12 mouse cellular contexts compared by ENCODE assay signal in genomic region chr12:75528857-75529808, GRCm38 (mm10).
DNase-seq lines count a peak whose midpoint lies in the region; ATAC-seq and TF ChIP-seq lines count a peak whose summit lies in the region.
"Had no signal": no experiment of that assay in that cellular context is flagged by ENCODE, and none has a peak within 500 bp of the region (broad histone marks: within the 10 kb centered on the region; RNA-seq: fewer than 3 reads in every experiment).

No protein-coding gene starts in this region.

- TF ChIP-seq CTCF in bone marrow macrophage, adult 2 months (IDR thresholded peaks at IDR 0.05; ENCODE audit: low read depth, low read length): no peak

- H3K27ac ChIP-seq in kidney, embryonic 15.5 days: peak overlapping the region; percentile 66
- H3K27ac ChIP-seq in kidney, embryonic 14.5 days (ENCODE audit: low read depth, low read length): no peak overlapping the region
- peak overlapping the region; percentile 84 for H3K27ac ChIP-seq in bone marrow macrophage, adult 2 months (ENCODE audit: insufficient read depth, low read depth, low read length)
- H3K27ac ChIP-seq: embryonic facial prominence, embryonic 12.5 days; lung, embryonic 15.5 days had no signal

- no peak overlapping the region for H3K9ac ChIP-seq in kidney, embryonic 15.5 days
- no peak overlapping the region for H3K9ac ChIP-seq in kidney, embryonic 14.5 days (ENCODE audit: low read depth, low read length)
- H3K9ac ChIP-seq: embryonic facial prominence, embryonic 12.5 days; lung, embryonic 15.5 days had no signal

- peaks cover 26% of the 10 kb centered on the region for H3K4me1 ChIP-seq in kidney, embryonic 15.5 days
- H3K4me1 ChIP-seq in kidney, embryonic 14.5 days (ENCODE audit: control insufficient read depth, insufficient read depth, low read length): peaks cover 11% of the 10 kb centered on the region
- H3K4me1 ChIP-seq in bone marrow macrophage, adult 2 months (ENCODE audit: control insufficient read depth, insufficient read depth, low read length): peaks cover 31% of the 10 kb centered on the region

- DNase-seq in A20 (ENCODE audit: low read depth, low spot score): peak; percentile 69
- peak; percentile 51 for DNase-seq in large intestine, adult 2 months (ENCODE audit: low read depth, low spot score)
- no peak for DNase-seq in MN1 (ENCODE audit: low spot score)
- DNase-seq in spleen, adult 18-20 months: no peak
- DNase-seq in right cerebral cortex, adult 2 months (ENCODE audit: low spot score in 2 of 2): no peak
- DNase-seq: gastrocnemius, postnatal 36 days; right cerebral cortex, postnatal 14 days had no signal

- no peak overlapping the region for H3K4me3 ChIP-seq in kidney, embryonic 15.5 days (replicated peaks)
- no peak overlapping the region for H3K4me3 ChIP-seq in kidney, embryonic 14.5 days (ENCODE audit: low read length)
- H3K4me3 ChIP-seq in bone marrow macrophage, adult 2 months (ENCODE audit: insufficient read depth, low read length): peak overlapping the region; percentile 38
- H3K4me3 ChIP-seq: embryonic facial prominence, embryonic 12.5 days; lung, embryonic 15.5 days had no signal

- no peaks in the 10 kb centered on the region for H3K36me3 ChIP-seq in kidney, embryonic 15.5 days
- H3K36me3 ChIP-seq in kidney, embryonic 14.5 days (ENCODE audit: control insufficient read depth, insufficient read depth, low read length): no peaks in the 10 kb centered on the region
- H3K36me3 ChIP-seq: embryonic facial prominence, embryonic 12.5 days; lung, embryonic 15.5 days had no signal

- 0 out of 2 replicates have a peak, but pooled peaks have one; percentile 30 for ATAC-seq in kidney, embryonic 15.5 days (replicated peaks; ENCODE audit: low FRiP score)
- ATAC-seq in kidney, embryonic 14.5 days (ENCODE audit: low FRiP score, low TSS enrichment): no peak

- no peaks in the 10 kb centered on the region for H3K27me3 ChIP-seq in kidney, embryonic 15.5 days
- no peaks in the 10 kb centered on the region for H3K27me3 ChIP-seq in kidney, embryonic 14.5 days (ENCODE audit: control insufficient read depth, insufficient read depth, low read length)
- H3K27me3 ChIP-seq: embryonic facial prominence, embryonic 12.5 days; lung, embryonic 15.5 days had no signal

- no peak for TF ChIP-seq POLR2A in bone marrow macrophage, adult 2 months (IDR thresholded peaks at IDR 0.05; ENCODE audit: borderline replicate concordance, low read depth, low read length)

- 74% methylated on average over 7 of the region's 7 CpGs for WGBS in kidney, embryonic 15.5 days
- WGBS in kidney, embryonic 14.5 days: 74% methylated on average over 7 of the region's 7 CpGs
- 48% methylated on average over 7 of the region's 7 CpGs for WGBS in large intestine, adult 2 months

- H3K4me2 ChIP-seq in kidney, embryonic 15.5 days: no peak overlapping the region
- H3K4me2 ChIP-seq in kidney, embryonic 14.5 days (replicated peaks; ENCODE audit: low read depth, low read length): no peak overlapping the region
- H3K4me2 ChIP-seq: embryonic facial prominence, embryonic 12.5 days; lung, embryonic 15.5 days had no signal

- no peaks in the 10 kb centered on the region for H3K9me3 ChIP-seq in kidney, embryonic 15.5 days (replicated peaks)
- no peaks in the 10 kb centered on the region for H3K9me3 ChIP-seq in kidney, embryonic 14.5 days (ENCODE audit: control insufficient read depth, low read length)
- H3K9me3 ChIP-seq: embryonic facial prominence, embryonic 12.5 days; lung, embryonic 15.5 days had no signal

Comparison
In these comparisons a context has a peak if more than half of its experiments do, and no peak if none do; other contexts are left out.
1. DNase-seq: peak in A20 (single experiment) and large intestine, adult 2 months (single experiment); none in MN1 (single experiment), spleen, adult 18-20 months (0 of 2) and right cerebral cortex, adult 2 months (0 of 2).